In the genomic region with DNA sequence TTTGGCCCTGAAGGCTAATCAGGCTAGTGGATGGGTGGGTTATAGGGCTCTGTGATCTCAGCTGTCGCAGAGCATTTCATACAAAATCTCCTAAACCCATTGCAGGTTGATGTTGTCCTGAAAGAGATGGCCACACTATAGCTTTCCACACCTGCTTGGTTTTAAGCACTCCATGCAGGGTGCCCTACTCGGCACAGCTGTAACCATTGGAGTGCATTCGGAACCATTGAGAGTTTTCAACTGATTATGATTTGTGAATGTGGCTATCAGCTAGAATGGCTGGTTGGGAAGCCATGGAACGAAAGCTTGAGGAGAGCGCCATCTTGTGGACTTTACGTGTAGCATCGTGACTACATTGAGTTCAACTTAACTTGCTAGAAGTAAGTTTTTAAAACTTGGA, we compare ENCODE assay signal across 8 mouse cellular contexts.
DNase-seq lines count a peak whose midpoint lies in the region; ATAC-seq and TF ChIP-seq lines count a peak whose summit lies in the region.
"Had no signal": no experiment of that assay in that cellular context is flagged by ENCODE, and none has a peak within 500 bp of the region (broad histone marks: within the 10 kb centered on the region; RNA-seq: fewer than 3 reads in every experiment).

No protein-coding gene starts in this region.

- no peak overlapping the region for H3K4me3 ChIP-seq in thymus, adult 2 months (ENCODE audit: control insufficient read depth, insufficient read depth, low read length)
- H3K4me3 ChIP-seq in liver, embryonic 13.5 days (replicated peaks): no peak overlapping the region
- H3K4me3 ChIP-seq: neural tube, embryonic 13.5 days had no signal

- ATAC-seq in inflammation-experienced regulatory T-cells, adult 6 months: peak; percentile 36
- ATAC-seq in liver, embryonic 13.5 days (ENCODE audit: low read depth): no peak

- no peak overlapping the region for H3K9ac ChIP-seq in liver, embryonic 13.5 days
- H3K9ac ChIP-seq: neural tube, embryonic 13.5 days had no signal

- peaks cover 26% of the 10 kb centered on the region for H3K4me1 ChIP-seq in thymus, adult 2 months (replicated peaks; ENCODE audit: control insufficient read depth, insufficient read depth, low read length)
- no peaks in the 10 kb centered on the region for H3K4me1 ChIP-seq in liver, embryonic 13.5 days (replicated peaks)
- H3K4me1 ChIP-seq: neural tube, embryonic 13.5 days had no signal

- WGBS in thymus, adult 2 months: 13% methylated on average over 7 of the region's 7 CpGs
- 15% methylated on average over 7 of the region's 7 CpGs for WGBS in liver, embryonic 13.5 days (ENCODE audit: insufficient replicate concordance)

- no peak for TF ChIP-seq POLR2A in thymus, adult 2 months (IDR thresholded peaks at IDR 0.05; ENCODE audit: control insufficient read depth, extremely low read depth, insufficient read depth, low read length, poor library complexity)

- no peaks in the 10 kb centered on the region for H3K27me3 ChIP-seq in thymus, adult 2 months (ENCODE audit: control insufficient read depth, insufficient read depth, low read length)
- no peaks in the 10 kb centered on the region for H3K27me3 ChIP-seq in liver, embryonic 13.5 days

- no peak for TF ChIP-seq CTCF in thymus, adult 2 months (IDR thresholded peaks at IDR 0.05; ENCODE audit: borderline replicate concordance, control insufficient read depth, extremely low read depth, insufficient read depth, low read length, poor library complexity)

- H3K9me3 ChIP-seq in liver, embryonic 13.5 days (replicated peaks): no peaks in the 10 kb centered on the region
- H3K9me3 ChIP-seq: neural tube, embryonic 13.5 days had no signal

- DNase-seq in thymus, adult 2 months: peak; percentile 41
- no peak for DNase-seq in thymus, adult 18-20 months
- peak; percentile 89 for DNase-seq in adipocyte (ENCODE audit: low spot score)
- DNase-seq in embryo, embryonic 10 days (ENCODE audit: low spot score): peak; percentile 91
- peak; percentile 3 for DNase-seq in liver, embryonic 13.5 days
- DNase-seq in right cerebral cortex, adult 2 months (ENCODE audit: low spot score in 2 of 2): peak; percentile 54 to 69

- H3K36me3 ChIP-seq in thymus, adult 2 months (ENCODE audit: control insufficient read depth, insufficient read depth, low read length): no peaks in the 10 kb centered on the region
- no peaks in the 10 kb centered on the region for H3K36me3 ChIP-seq in liver, embryonic 13.5 days
- H3K36me3 ChIP-seq: neural tube, embryonic 13.5 days had no signal

- H3K27ac ChIP-seq in thymus, adult 2 months (ENCODE audit: control insufficient read depth, insufficient read depth, low read length): no peak overlapping the region
- no peak overlapping the region for H3K27ac ChIP-seq in liver, embryonic 13.5 days
- H3K27ac ChIP-seq: neural tube, embryonic 13.5 days had no signal

- no peak overlapping the region for H3K4me2 ChIP-seq in liver, embryonic 13.5 days
- H3K4me2 ChIP-seq: neural tube, embryonic 13.5 days had no signal

Comparison
In these comparisons a context has a peak if more than half of its experiments do, and no peak if none do; other contexts are left out.
1. DNase-seq: peak in thymus, adult 2 months (single experiment), adipocyte (single experiment), embryo, embryonic 10 days (single experiment), liver, embryonic 13.5 days (single experiment) and right cerebral cortex, adult 2 months (2 of 2); none in thymus, adult 18-20 months (0 of 2).